Mouse (Mus musculus) lung, postnatal 0 days (tissue): ENCODE results near the gene Olfr545.

ENCODE experiments used
- CTCF ChIP-seq: IDR thresholded peaks from 2 replicates; pipeline ENCODE4 v1.5.1; 2016; ENCODE audit warnings: antibody characterized with exemption, mild to moderate bottlenecking
- EP300 ChIP-seq: IDR thresholded peaks from 2 replicates; pipeline ENCODE4 v1.6.1; 2016; ENCODE audit warnings: antibody characterized with exemption, mild to moderate bottlenecking, control low read depth

GRCm38 (mm10) chr7:102516261-102517050 is 17.1 kb upstream of the Olfr545 start:
- TF ChIP-seq CTCF (no peak), EP300 (no peak)
